Mouse (Mus musculus): Measurements from ENCODE around the gene Hist1h2ap.
"Not testable (repeated sequence)": the region's sequence is repeated elsewhere in the genome, so short reads cannot be mapped to it uniquely, and the experiment has no call there.

Hist1h2ap gene

GRCm38 (mm10) chr13:21833461-21833860 lies at the start of gene Hist1h2ap, which contains the start of gene Hist1h2br:
Hist1h2ap (minus strand) TSS chr13:21833507.
Hist1h2br (plus strand) TSS chr13:21833743.
- not testable (repeated sequence) for DNase-seq (ENCODE audit: low spot score in 2 of 2)

- peak; percentile 4 for DNase-seq (ENCODE audit: low spot score in 2 of 2)
Observed at GRCm38 (mm10) chr13:21882760-21883405, 49.6 kb upstream of the Hist1h2ap start.

GRCm38 (mm10) chr13:21881878-21882669 lies 48.8 kb upstream of the Hist1h2ap start:
- peak in 1 of 2 experiments; percentile 3 for DNase-seq (ENCODE audit: low spot score in 2 of 2)

GRCm38 (mm10) chr13:21880735-21881134 lies 47.4 kb upstream of the Hist1h2ap start:
- no peak for DNase-seq (ENCODE audit: low spot score in 2 of 2)

- not testable (repeated sequence) for DNase-seq (ENCODE audit: low spot score in 2 of 2)
Observed at GRCm38 (mm10) chr13:21865503-21865902, 32.2 kb upstream of the Hist1h2ap start.

GRCm38 (mm10) chr13:21861608-21862007 lies 28.3 kb upstream of the Hist1h2ap start:
- DNase-seq (ENCODE audit: low spot score in 2 of 2), result no peak

- peak; percentile 22 to 25 for DNase-seq (ENCODE audit: low spot score in 2 of 2)
Observed at GRCm38 (mm10) chr13:21855698-21856162, 22.4 kb upstream of the Hist1h2ap start.

GRCm38 (mm10) chr13:21855146-21855545 lies 21.8 kb upstream of the Hist1h2ap start:
- peak; percentile 61 to 71 for DNase-seq (ENCODE audit: low spot score in 2 of 2)

- DNase-seq (ENCODE audit: low spot score in 2 of 2), result no peak
Observed at GRCm38 (mm10) chr13:21852215-21852945, 19.1 kb upstream of the Hist1h2ap start.

GRCm38 (mm10) chr13:21850696-21851095 lies 17.4 kb upstream of the Hist1h2ap start:
- DNase-seq (ENCODE audit: low spot score in 2 of 2), result not testable (repeated sequence)

- no peak for DNase-seq (ENCODE audit: low spot score in 2 of 2)
Observed at GRCm38 (mm10) chr13:21847883-21848282, 14.6 kb upstream of the Hist1h2ap start.

GRCm38 (mm10) chr13:21846356-21846755 lies 13.0 kb upstream of the Hist1h2ap start:
- DNase-seq (ENCODE audit: low spot score in 2 of 2), result not testable (repeated sequence)

GRCm38 (mm10) chr13:21840508-21840907 lies 7.2 kb upstream of the Hist1h2ap start:
- not testable (repeated sequence) for DNase-seq (ENCODE audit: low spot score in 2 of 2)

GRCm38 (mm10) chr13:21831418-21832394 lies 1.6 kb downstream of the Hist1h2ap start, which contains the start of gene Hist1h4n:
Hist1h4n (minus strand) TSS chr13:21832196.
- DNase-seq (ENCODE audit: low spot score in 2 of 2), result peak; percentile 18 to 40

- no peak for DNase-seq (ENCODE audit: low spot score in 2 of 2)
Observed at GRCm38 (mm10) chr13:21830344-21830743, 3.0 kb downstream of the Hist1h2ap start.

- no peak for DNase-seq (ENCODE audit: low spot score in 2 of 2)
Observed at GRCm38 (mm10) chr13:21828511-21828910, 4.8 kb downstream of the Hist1h2ap start.

GRCm38 (mm10) chr13:21820082-21820890 lies 13.0 kb downstream of the Hist1h2ap start:
- not testable (repeated sequence) for DNase-seq (ENCODE audit: low spot score in 2 of 2)

GRCm38 (mm10) chr13:21812092-21812491 lies 21.2 kb downstream of the Hist1h2ap start:
- not testable (repeated sequence) for DNase-seq (ENCODE audit: low spot score in 2 of 2)

GRCm38 (mm10) chr13:21811539-21811938 lies 21.8 kb downstream of the Hist1h2ap start, which contains the start of gene Hist1h4m:
Hist1h4m (plus strand) TSS chr13:21811746.
- DNase-seq (ENCODE audit: low spot score in 2 of 2), result peak; percentile 38 to 56

- DNase-seq (ENCODE audit: low spot score in 2 of 2), result not testable (repeated sequence)
Observed at GRCm38 (mm10) chr13:21811074-21811473, 22.2 kb downstream of the Hist1h2ap start.
